9 mouse cellular contexts compared by ENCODE assay signal in the genomic region with DNA sequence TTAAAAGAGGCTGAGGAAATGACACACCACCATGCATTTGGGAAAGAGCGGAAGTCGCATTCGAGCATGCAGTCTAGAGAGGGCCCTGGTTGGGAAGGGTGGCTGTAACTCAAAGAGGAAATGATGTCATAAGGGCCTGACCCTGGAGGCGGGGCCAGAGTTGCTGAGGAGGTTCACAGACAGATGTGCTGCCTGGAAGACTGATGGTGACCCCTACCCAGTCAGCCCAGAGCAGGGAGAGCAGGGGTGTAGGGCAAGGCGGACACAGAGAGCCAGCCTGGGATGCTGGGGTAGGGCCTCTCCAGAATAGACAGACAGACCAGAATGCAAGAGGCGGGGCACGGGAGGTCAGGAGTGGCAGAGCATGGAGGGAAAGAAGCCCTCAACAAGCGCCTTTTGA.
DNase-seq lines count a peak whose midpoint lies in the region; ATAC-seq lines count a peak whose summit lies in the region.
"Had no signal": no experiment of that assay in that cellular context is flagged by ENCODE, and none has a peak within 500 bp of the region (broad histone marks: within the 10 kb centered on the region; RNA-seq: fewer than 3 reads in every experiment).

No protein-coding gene starts in this region.

- H3K9ac ChIP-seq in liver, embryonic 13.5 days: no peak overlapping the region
- no peak overlapping the region for H3K9ac ChIP-seq in forebrain, embryonic 12.5 days
- H3K9ac ChIP-seq: midbrain, embryonic 15.5 days had no signal

- H3K4me2 ChIP-seq in liver, embryonic 13.5 days: no peak overlapping the region
- no peak overlapping the region for H3K4me2 ChIP-seq in forebrain, embryonic 12.5 days
- H3K4me2 ChIP-seq: midbrain, embryonic 15.5 days had no signal

- WGBS in liver, embryonic 13.5 days (ENCODE audit: insufficient replicate concordance): 65% methylated on average over 8 of the region's 8 CpGs
- WGBS in forebrain, embryonic 12.5 days: 86% methylated on average over 8 of the region's 8 CpGs

- peak; percentile 29; the same call in 1 of the 2 replicates for ATAC-seq in liver, embryonic 13.5 days (ENCODE audit: low read depth)
- ATAC-seq in megakaryocyte progenitor cell, adult 5-6 weeks (replicated peaks; ENCODE audit: poor library complexity): peak; percentile 44
- ATAC-seq in forebrain, embryonic 12.5 days (ENCODE audit: low FRiP score): no peak
- ATAC-seq: midbrain, embryonic 15.5 days had no signal

- no peaks in the 10 kb centered on the region for H3K27me3 ChIP-seq in liver, embryonic 13.5 days
- H3K27me3 ChIP-seq in forebrain, embryonic 12.5 days: no peaks in the 10 kb centered on the region
- H3K27me3 ChIP-seq: midbrain, embryonic 15.5 days had no signal

- H3K9me3 ChIP-seq in liver, embryonic 13.5 days (replicated peaks): no peaks in the 10 kb centered on the region
- H3K9me3 ChIP-seq in forebrain, embryonic 12.5 days: no peaks in the 10 kb centered on the region
- H3K9me3 ChIP-seq: midbrain, embryonic 15.5 days had no signal

- no peak overlapping the region for H3K27ac ChIP-seq in liver, embryonic 13.5 days
- no peak overlapping the region for H3K27ac ChIP-seq in forebrain, embryonic 12.5 days
- H3K27ac ChIP-seq: midbrain, embryonic 15.5 days had no signal

- peaks cover 9% of the 10 kb centered on the region for H3K4me1 ChIP-seq in liver, embryonic 13.5 days (replicated peaks)
- no peaks in the 10 kb centered on the region for H3K4me1 ChIP-seq in forebrain, embryonic 12.5 days
- H3K4me1 ChIP-seq: midbrain, embryonic 15.5 days had no signal

- H3K36me3 ChIP-seq in liver, embryonic 13.5 days: no peaks in the 10 kb centered on the region
- H3K36me3 ChIP-seq in forebrain, embryonic 12.5 days (replicated peaks): no peaks in the 10 kb centered on the region

- no peak for DNase-seq in liver, embryonic 13.5 days
- no peak for DNase-seq in liver
- DNase-seq in embryo, embryonic 10 days (ENCODE audit: low spot score): peak; percentile 63
- peak; percentile 35 for DNase-seq in forelimb bud, embryonic 11.5 days (ENCODE audit: low read depth, low spot score)
- no peak for DNase-seq in gastrocnemius, postnatal 25 days
- DNase-seq: heart, postnatal 14 days had no signal

- H3K4me3 ChIP-seq in liver, embryonic 13.5 days (replicated peaks): no peak overlapping the region
- H3K4me3 ChIP-seq in forebrain, embryonic 12.5 days (replicated peaks): no peak overlapping the region
- H3K4me3 ChIP-seq: midbrain, embryonic 15.5 days had no signal

Comparison
In these comparisons a context has a peak if more than half of its experiments do, and no peak if none do; other contexts are left out.
1. DNase-seq: peak in embryo, embryonic 10 days (single experiment) and forelimb bud, embryonic 11.5 days (single experiment); none in liver, embryonic 13.5 days (single experiment), liver (single experiment) and gastrocnemius, postnatal 25 days (single experiment).